Mouse (Mus musculus) embryonic fibroblast, embryonic 13.5 days (primary cell): ENCODE data around the gene Gpr87.

Experiments
- CTCF ChIP-seq: IDR thresholded peaks from 2 replicates; pipeline ENCODE4 v1.5.1; 2011; ENCODE audit warnings: mild to moderate bottlenecking, control low read depth, low read length, moderate library complexity, borderline replicate concordance; ENCODE audit not compliant: insufficient read depth
- POLR2A ChIP-seq: IDR thresholded peaks from 2 replicates; pipeline ENCODE4 v1.6.1; 2011; ENCODE audit warnings: low read depth, mild to moderate bottlenecking, control low read depth, low read length, moderate library complexity

GRCm38 (mm10) chr3:59230912-59231311, 36.0 kb upstream of the Gpr87 start:
- TF ChIP-seq CTCF (no peak), POLR2A (no peak)
